Mouse (Mus musculus): Measurements from ENCODE around the gene Fbxl14. TPM values are rescaled to one million over a fixed set of nuclear protein-coding genes. Genes with fewer than 3 reads are reported as not detected.

Gene Fbxl14
- polyA plus RNA-seq, 1 experiment = 38.6 TPM

DNA sequence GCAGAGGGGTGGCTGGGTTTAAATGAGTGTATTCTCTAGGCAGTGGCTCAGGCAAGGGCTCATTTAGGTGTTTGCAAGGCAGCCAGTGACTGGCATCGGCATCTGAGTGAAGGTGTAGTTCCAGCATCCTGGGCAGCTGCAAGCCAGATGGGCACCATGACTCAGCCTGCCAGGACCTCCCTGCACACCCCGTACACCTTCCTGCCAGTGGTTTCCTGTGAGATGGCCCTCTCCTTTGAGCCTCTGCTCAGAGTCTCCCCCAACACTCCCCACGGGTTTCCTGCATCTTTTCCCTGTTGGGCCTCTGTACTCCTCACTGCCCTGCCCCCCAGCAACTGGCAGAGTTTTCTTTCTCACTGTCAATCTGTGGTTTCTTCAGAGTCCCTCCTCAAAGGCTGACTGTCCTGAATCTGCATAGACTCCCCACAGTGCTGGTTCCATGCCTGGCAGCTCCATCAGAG, 42.5 kb downstream of the Fbxl14 start:
- 48% methylated on average over 3 of the region's 3 CpGs for WGBS
- H3K27ac ChIP-seq (ENCODE audit: insufficient read depth, low read depth, low read length) = no peak overlapping the region
- no peaks in the 10 kb centered on the region for H3K36me3 ChIP-seq (ENCODE audit: control insufficient read depth, insufficient read depth, low read length)
- no peak overlapping the region for H3K4me3 ChIP-seq (ENCODE audit: insufficient read depth, low read depth, low read length)
- DNase-seq = no peak
- no peaks in the 10 kb centered on the region for H3K4me1 ChIP-seq (ENCODE audit: control insufficient read depth, insufficient read depth, low read length)
- TF ChIP-seq POLR2A (IDR thresholded peaks at IDR 0.05; ENCODE audit: low read depth, low read length) = no peak
- no peaks in the 10 kb centered on the region for H3K27me3 ChIP-seq (replicated peaks; ENCODE audit: control insufficient read depth, insufficient read depth, low read length)

DNA sequence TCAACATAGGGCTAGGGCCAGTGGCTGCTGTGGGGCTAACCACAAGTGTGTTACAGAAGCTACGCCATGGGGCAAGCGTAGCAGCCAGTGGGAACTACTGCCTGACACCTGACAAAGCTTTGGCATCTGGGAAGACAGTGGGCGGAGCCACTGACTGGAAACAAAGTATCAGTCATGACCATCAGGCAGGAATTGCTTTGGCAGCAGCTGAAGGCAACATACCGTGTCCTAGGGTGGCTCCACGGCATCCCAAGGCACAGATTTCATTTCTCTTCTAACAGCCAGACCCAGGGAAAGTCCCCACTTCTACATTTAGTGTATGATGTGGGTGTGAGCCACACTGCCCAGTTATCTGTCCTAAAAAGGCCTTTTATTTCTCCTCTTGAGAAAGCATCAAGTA, 47.0 kb downstream of the Fbxl14 start:
- Histone ChIP-seq H3K4me1 (ENCODE audit: control insufficient read depth, insufficient read depth, low read length) (no peaks in the 10 kb centered on the region), H3K27ac (ENCODE audit: insufficient read depth, low read depth, low read length) (no peak overlapping the region), H3K4me3 (ENCODE audit: insufficient read depth, low read depth, low read length) (no peak overlapping the region), H3K36me3 (ENCODE audit: control insufficient read depth, insufficient read depth, low read length) (no peaks in the 10 kb centered on the region), H3K27me3 (replicated peaks; ENCODE audit: control insufficient read depth, insufficient read depth, low read length) (no peaks in the 10 kb centered on the region)
- no peak for DNase-seq
- 62% methylated on average over 5 of the region's 5 CpGs for WGBS
- no peak for TF ChIP-seq POLR2A (IDR thresholded peaks at IDR 0.05; ENCODE audit: low read depth, low read length)
- TF ChIP-seq CTCF (conservative IDR thresholded peaks at IDR 0.05; ENCODE audit: insufficient read depth, insufficient read length, low read depth, low read length) = no peak

DNA sequence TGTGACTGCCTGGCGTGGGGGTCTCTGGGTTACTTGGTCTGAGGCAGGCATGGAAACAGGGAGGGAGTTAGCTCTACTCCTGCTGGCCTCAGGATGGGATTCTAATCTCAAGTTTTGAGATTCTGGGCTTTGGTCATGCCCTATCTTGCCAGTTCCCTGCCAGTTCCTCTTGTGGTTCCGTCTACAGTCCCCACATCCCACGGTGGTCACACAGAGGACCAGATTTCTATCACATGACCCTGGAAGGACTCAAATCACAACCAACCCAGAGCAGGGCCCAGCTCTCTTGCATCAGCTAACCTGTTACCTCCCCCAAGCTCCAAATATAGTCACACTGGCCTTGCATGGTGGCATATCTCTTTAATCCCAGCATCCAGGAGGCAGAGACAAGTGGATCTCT, 50.2 kb downstream of the Fbxl14 start:
- Histone ChIP-seq H3K36me3 (ENCODE audit: control insufficient read depth, insufficient read depth, low read length) (no peaks in the 10 kb centered on the region), H3K27ac (ENCODE audit: insufficient read depth, low read depth, low read length) (no peak overlapping the region), H3K4me1 (ENCODE audit: control insufficient read depth, insufficient read depth, low read length) (no peaks in the 10 kb centered on the region), H3K4me3 (ENCODE audit: insufficient read depth, low read depth, low read length) (no peak overlapping the region), H3K27me3 (replicated peaks; ENCODE audit: control insufficient read depth, insufficient read depth, low read length) (no peaks in the 10 kb centered on the region)
- 79% methylated on average over 3 of the region's 3 CpGs for WGBS
- TF ChIP-seq POLR2A (IDR thresholded peaks at IDR 0.05; ENCODE audit: low read depth, low read length) = no peak
- no peak for TF ChIP-seq CTCF (conservative IDR thresholded peaks at IDR 0.05; ENCODE audit: insufficient read depth, insufficient read length, low read depth, low read length)
- no peak for DNase-seq

Other genes starting within 250 kb of the Fbxl14 start
- 0.16 and 0.66 TPM in 2 replicates for gene Cacna2d4, start 243.1 kb upstream of the Fbxl14 start, polyA plus RNA-seq (2012; rRNA removed)
- gene Lrtm2, start 148.9 kb upstream of the Fbxl14 start, polyA plus RNA-seq (2012; rRNA removed) = 3.0 and 4.1 TPM in 2 replicates
- gene Adipor2, start 62.0 kb upstream of the Fbxl14 start, polyA plus RNA-seq (2012; rRNA removed) = 65.7 and 66.6 TPM in 2 replicates
- gene Wnt5b, start 64.7 kb downstream of the Fbxl14 start, polyA plus RNA-seq (2012; rRNA removed) = 6.2 and 6.6 TPM in 2 replicates